Mouse (Mus musculus) bone marrow, adult 2 months (tissue): ENCODE measurements around the gene Mcpt4.
"Not testable (repeated sequence)": the region's sequence is repeated elsewhere in the genome, so short reads cannot be mapped to it uniquely, and the experiment has no call there.

Experiments
- CTCF ChIP-seq: fragments of 200-500 bp; IDR thresholded peaks from 2 replicates; pipeline ENCODE4 v1.5.1; 2011; ENCODE audit warnings: low read length, control low read depth; ENCODE audit not compliant: control insufficient read depth, insufficient read depth
- POLR2A ChIP-seq: fragments of 200-500 bp; IDR thresholded peaks from 2 replicates; pipeline ENCODE4 v1.6.1; 2011; ENCODE audit warnings: low read depth, mild to moderate bottlenecking, control low read depth, low read length, borderline replicate concordance; ENCODE audit not compliant: control insufficient read depth

- TF ChIP-seq CTCF, POLR2A: not testable (repeated sequence)
Observed at GRCm38 (mm10) chr14:56017671-56018070, 44.4 kb downstream of the Mcpt4 start, which contains the start of gene Mcpt1.
